Mouse (Mus musculus): Measurements from ENCODE around the gene Bcs1l. TPM values are rescaled to one million over a fixed set of nuclear protein-coding genes. Genes with fewer than 3 reads are reported as not detected.

Bcs1l gene
- polyA plus RNA-seq (2015; fragmentation: Illumina TruSeq; extraction: RNeasy Lipid Tissue Mini Kit (QIAGEN cat#74804); ENCODE audit: low read depth, low replicate concordance): 27.9 TPM

DNA sequence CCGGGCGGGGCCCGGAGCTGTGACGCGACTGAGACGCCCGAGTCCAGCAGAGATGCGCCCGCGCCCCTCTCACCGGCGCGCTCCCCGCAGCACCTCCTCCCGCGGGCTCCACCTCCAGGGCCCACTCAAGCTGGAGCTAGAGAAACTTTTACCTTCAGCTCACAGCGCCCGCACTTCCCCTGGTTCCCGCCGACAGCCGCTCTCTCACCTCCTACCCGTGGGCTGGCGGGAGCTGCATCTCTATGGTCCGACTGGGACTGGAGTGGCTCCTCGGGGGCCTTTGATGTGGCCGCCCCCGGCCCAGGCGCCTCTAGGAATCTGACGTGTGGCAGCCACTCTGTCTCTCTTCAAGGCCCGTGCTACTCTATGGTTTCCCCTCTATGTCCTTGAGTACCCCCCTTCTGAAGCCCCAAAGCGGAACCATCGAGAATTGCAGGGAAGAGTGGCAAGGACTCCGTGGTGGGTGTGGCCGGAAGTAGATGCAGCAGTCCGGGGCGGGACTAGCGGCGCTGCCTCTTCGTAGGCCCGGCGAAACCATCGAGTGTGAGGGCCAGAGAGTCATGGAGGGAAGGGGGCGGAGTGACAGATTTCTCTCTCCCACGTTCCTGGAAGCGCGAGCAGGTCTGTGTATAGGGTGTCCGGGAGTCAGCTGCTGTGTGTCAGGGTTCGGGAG, at the start of gene Bcs1l, which contains the start of gene Zfp142:
Gene Bcs1l (plus strand): TSS at position 517 of the 673 bp plus-strand sequence.
Gene Zfp142 (minus strand): TSS at position 474 of the 673 bp plus-strand sequence.

DNA sequence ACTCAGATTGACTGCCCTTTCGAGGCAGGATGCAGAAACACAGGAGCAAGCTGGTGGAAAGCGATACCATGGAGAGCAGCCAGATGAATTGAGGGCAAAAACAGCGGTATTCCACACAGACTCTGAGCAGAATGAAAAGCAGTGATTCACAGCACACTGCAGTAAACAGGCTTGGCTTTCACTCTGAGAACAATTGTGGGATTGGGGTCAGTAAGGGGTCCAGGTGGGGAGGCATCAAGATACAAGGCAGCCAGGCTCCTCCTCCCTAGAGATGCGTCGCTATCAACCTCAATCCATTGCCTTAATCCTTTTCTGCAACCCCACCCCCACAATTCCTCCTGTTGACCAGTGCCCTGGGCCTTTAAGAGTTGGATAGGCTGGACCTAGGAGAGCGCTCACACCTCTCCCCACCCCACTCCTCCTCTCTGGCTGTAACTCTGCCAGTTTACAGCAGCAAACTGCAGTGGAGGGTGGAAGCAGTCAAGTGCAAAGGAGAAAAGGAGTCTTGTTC, 45.6 kb upstream of the Bcs1l start, which contains the start of gene Plcd4:
Gene Plcd4 (plus strand): TSS at position 438 of the 511 bp plus-strand sequence.

DNA sequence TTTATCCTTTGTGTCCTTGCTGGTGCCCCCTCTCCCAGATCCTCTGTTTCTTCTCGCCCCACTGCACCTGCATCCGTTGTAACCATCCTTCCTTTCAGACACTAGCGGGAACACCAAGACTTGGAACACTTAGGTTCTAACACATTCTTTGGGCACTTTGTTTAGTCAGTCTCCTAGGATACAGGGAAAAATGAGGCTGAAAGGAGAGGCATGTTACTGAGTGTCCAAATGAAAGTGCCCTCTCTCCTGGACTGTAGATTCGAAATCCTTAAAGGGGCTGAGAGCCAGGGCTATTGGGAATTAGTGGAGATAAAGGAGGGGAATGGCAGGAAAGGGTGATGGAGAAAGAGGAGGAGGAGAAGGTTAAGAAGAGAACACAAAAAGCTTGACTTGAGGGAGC, 43.9 kb upstream of the Bcs1l start, which contains the start of gene Usp37:
Gene Usp37 (minus strand): TSS at position 101 of the 400 bp plus-strand sequence.

GRCm38 (mm10) chr1:74601267-74601962, 13.3 kb downstream of the Bcs1l start, which contains the start of the genes Rnf25 and Stk36:
TSS of gene Rnf25 (minus strand) at chr1:74601397.
TSS of gene Stk36 (plus strand) at chr1:74601445.

Other genes starting within 250 kb of the Bcs1l start
- 3.0 TPM for gene Catip, start 226.2 kb upstream of the Bcs1l start, polyA plus RNA-seq (2015; fragmentation: Illumina TruSeq; extraction: RNeasy Lipid Tissue Mini Kit (QIAGEN cat#74804); ENCODE audit: low read depth, low replicate concordance)
- 5.6 TPM for gene Slc11a1, start 213.1 kb upstream of the Bcs1l start, polyA plus RNA-seq (2015; fragmentation: Illumina TruSeq; extraction: RNeasy Lipid Tissue Mini Kit (QIAGEN cat#74804); ENCODE audit: low read depth, low replicate concordance)
- 21.4 TPM for gene Ctdsp1, start 196.8 kb upstream of the Bcs1l start, polyA plus RNA-seq (2015; fragmentation: Illumina TruSeq; extraction: RNeasy Lipid Tissue Mini Kit (QIAGEN cat#74804); ENCODE audit: low read depth, low replicate concordance)
- 0.31 TPM for gene Vil1, start 178.9 kb upstream of the Bcs1l start, polyA plus RNA-seq (2015; fragmentation: Illumina TruSeq; extraction: RNeasy Lipid Tissue Mini Kit (QIAGEN cat#74804); ENCODE audit: low read depth, low replicate concordance)
- 23.2 TPM for gene Cnot9, start 82.2 kb upstream of the Bcs1l start, polyA plus RNA-seq (2015; fragmentation: Illumina TruSeq; extraction: RNeasy Lipid Tissue Mini Kit (QIAGEN cat#74804); ENCODE audit: low read depth, low replicate concordance)
- 18.9 TPM for gene Plcd4, start 45.4 kb upstream of the Bcs1l start, polyA plus RNA-seq (2015; fragmentation: Illumina TruSeq; extraction: RNeasy Lipid Tissue Mini Kit (QIAGEN cat#74804); ENCODE audit: low read depth, low replicate concordance)
- 11.9 TPM for gene Usp37, start 44.0 kb upstream of the Bcs1l start, polyA plus RNA-seq (2015; fragmentation: Illumina TruSeq; extraction: RNeasy Lipid Tissue Mini Kit (QIAGEN cat#74804); ENCODE audit: low read depth, low replicate concordance)
- 13.0 TPM for gene Zfp142, start within 50 bp of the Bcs1l start, polyA plus RNA-seq (2015; fragmentation: Illumina TruSeq; extraction: RNeasy Lipid Tissue Mini Kit (QIAGEN cat#74804); ENCODE audit: low read depth, low replicate concordance)
- 63.7 TPM for gene Rnf25, start 13.1 kb downstream of the Bcs1l start, polyA plus RNA-seq (2015; fragmentation: Illumina TruSeq; extraction: RNeasy Lipid Tissue Mini Kit (QIAGEN cat#74804); ENCODE audit: low read depth, low replicate concordance)
- gene Stk36, start 13.2 kb downstream of the Bcs1l start, polyA plus RNA-seq (2015; fragmentation: Illumina TruSeq; extraction: RNeasy Lipid Tissue Mini Kit (QIAGEN cat#74804); ENCODE audit: low read depth, low replicate concordance): 2.6 TPM
- gene Ttll4, start 73.5 kb downstream of the Bcs1l start, polyA plus RNA-seq (2015; fragmentation: Illumina TruSeq; extraction: RNeasy Lipid Tissue Mini Kit (QIAGEN cat#74804); ENCODE audit: low read depth, low replicate concordance): 11.5 TPM
- gene Cyp27a1, start 125.3 kb downstream of the Bcs1l start, polyA plus RNA-seq (2015; fragmentation: Illumina TruSeq; extraction: RNeasy Lipid Tissue Mini Kit (QIAGEN cat#74804); ENCODE audit: low read depth, low replicate concordance): 11.0 TPM
- gene Prkag3, start 160.9 kb downstream of the Bcs1l start, polyA plus RNA-seq (2015; fragmentation: Illumina TruSeq; extraction: RNeasy Lipid Tissue Mini Kit (QIAGEN cat#74804); ENCODE audit: low read depth, low replicate concordance): not detected
- gene Wnt6, start 183.6 kb downstream of the Bcs1l start, polyA plus RNA-seq (2015; fragmentation: Illumina TruSeq; extraction: RNeasy Lipid Tissue Mini Kit (QIAGEN cat#74804); ENCODE audit: low read depth, low replicate concordance): 0.71 TPM
- gene Wnt10a, start 203.2 kb downstream of the Bcs1l start, polyA plus RNA-seq (2015; fragmentation: Illumina TruSeq; extraction: RNeasy Lipid Tissue Mini Kit (QIAGEN cat#74804); ENCODE audit: low read depth, low replicate concordance): 5.7 TPM

Data from brain, adult 10 weeks (tissue).